Mouse (Mus musculus) fibroblast of lung, adult 2 months (primary cell): ENCODE measurements around the gene Ptprm.
A peak's percentile ranks its signal among the peaks of the same experiment; 100 is the strongest.

Experiments used
- DNase-seq: peaks from one replicate; pipeline ENCODE4 v3.0.0-alpha.2; 2011; ENCODE audit warnings: low read depth

The Ptprm gene

DNA sequence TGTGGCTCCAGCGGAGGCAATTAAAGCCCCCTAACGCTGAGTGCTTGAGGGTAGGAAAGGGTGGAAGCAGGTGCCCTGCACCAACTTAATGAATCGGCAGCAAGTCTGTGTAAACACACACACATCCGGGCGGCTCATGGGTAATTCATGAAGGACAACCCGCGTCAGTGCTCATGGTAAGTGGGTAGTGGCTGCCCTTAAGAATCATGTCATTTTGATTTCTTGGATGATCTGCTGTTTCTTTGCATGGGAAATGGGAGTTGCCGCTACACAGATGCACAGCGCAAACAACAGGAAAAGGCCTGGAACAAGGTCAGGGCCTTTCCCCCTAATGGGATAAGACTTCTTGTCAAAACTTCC, 633.3 kb downstream of the Ptprm start:
- no peak for DNase-seq

DNA sequence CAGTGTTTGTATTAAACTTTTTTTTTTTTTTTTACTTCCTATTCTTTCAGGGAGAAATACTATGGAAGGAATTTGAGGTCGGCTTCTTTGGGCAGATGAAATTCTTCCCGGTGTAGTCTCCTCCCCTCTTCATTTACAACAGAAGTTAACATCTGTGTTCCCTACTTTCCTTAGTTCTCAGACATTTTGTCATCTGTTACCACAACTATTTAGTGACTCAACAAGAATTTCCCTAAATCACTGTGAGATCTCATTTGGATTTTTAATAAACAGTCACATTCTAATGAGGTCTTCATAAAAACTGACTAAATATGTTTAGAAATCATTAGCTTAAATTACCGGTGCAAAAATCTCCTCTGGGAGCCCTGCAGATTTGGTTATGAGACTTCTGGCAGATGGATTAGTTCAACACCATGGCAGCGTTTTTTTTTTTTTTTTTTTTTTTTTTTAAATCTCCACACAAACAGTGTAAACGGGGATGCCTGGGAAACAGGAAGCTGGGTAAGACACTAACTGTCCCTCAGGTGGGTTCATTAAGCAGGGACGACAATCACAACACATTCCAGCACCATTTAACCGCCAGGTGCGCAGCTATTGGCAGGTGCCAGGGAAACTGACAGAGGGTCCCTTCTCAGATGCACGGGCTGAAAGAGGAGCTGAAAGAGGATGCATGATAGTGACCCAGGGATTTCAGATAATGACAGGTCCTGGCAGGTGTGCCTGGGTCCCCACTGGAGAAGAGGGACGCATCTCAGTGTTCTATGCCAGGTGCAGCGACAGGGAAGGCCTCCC, 633.9 kb downstream of the Ptprm start:
- peak; percentile 48 for DNase-seq

DNA sequence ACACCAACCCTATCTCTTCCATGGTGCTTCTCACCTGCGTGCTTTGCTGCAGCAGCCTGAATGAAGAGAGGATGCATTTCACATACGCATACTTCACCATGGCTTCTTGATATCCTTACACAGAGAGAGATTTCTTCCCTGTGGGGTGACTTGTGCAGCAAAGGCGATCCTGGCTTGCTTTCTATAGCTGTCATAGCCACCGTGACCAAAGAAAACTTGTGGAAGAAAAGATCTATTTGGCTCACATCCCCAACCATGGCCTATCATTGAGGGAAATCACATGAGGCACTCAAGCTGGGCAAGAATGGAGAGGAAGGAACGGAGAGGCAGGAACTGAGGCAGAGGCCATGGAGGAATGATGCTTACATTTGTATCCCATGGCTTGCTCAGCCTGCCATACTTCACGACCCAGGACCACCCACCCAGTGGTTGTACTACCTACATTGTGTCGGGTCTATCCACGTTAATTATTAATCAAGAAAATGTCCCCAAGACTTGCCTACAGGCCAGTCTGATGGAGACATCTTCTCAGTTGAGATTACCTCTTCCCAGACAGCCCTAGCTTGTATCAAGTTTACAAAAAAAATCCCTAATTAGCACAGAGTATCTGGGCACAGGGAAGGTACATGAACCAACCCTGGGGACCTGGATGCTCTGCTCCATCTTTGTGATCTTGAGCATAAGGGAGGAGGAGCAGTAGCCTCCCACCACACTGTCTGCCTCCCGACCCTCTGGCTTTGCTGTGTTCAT, 641.6 kb downstream of the Ptprm start:
- no peak for DNase-seq

- no peak for DNase-seq
These were observed 642.8 kb downstream of the Ptprm start for GRCm38 (mm10) chr17:66711221-66712016.

DNA sequence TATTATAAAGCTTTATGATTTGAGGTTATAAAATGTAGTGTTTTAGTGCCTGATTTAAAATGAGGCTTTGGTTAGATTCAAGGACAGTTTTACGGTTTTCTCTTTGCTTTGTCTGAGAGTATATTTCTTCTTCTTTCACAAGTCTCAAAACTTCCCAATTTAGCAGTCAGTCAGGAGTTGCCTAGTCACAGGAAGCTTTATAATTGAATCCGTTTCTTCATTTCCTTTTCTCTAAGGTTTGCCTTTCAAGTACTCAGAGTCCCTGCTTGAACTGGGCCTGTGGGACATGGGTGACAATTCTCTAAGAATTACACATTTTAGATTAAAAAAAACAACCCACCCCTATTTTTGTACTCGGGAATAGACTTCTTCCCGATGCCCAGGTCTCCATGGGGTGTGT, 643.7 kb downstream of the Ptprm start:
- DNase-seq = no peak

- no peak for DNase-seq
These were observed 645.5 kb downstream of the Ptprm start for GRCm38 (mm10) chr17:66708748-66709147.

GRCm38 (mm10) chr17:66707684-66708083, 646.6 kb downstream of the Ptprm start:
- DNase-seq = no peak

GRCm38 (mm10) chr17:66701358-66702184, 652.7 kb downstream of the Ptprm start:
- no peak for DNase-seq

GRCm38 (mm10) chr17:66699896-66700295, 654.4 kb downstream of the Ptprm start:
- DNase-seq = no peak

- no peak for DNase-seq
These were observed 656.6 kb downstream of the Ptprm start for GRCm38 (mm10) chr17:66697650-66698049.

- no peak for DNase-seq
These were observed 657.6 kb downstream of the Ptprm start for GRCm38 (mm10) chr17:66696531-66697172.

DNA sequence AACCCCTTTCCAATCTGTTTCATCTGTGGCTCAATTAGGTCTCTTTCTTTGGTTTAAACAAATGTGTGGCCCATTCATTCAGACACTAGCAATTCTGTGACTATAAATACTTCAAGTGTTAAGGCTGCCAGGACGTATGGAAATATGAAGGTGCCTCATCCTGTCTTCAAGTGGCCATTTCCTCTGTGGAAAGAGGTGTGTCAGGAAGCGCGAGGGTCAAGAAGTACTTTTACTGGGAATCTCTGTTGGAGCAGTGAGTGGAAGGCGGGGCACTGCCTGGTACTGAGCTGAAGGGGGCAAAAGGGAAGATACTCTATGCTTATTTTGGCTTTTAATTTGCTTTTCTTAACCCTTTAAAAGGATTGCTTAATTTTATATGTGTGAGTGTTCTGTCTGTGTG, 659.9 kb downstream of the Ptprm start:
- DNase-seq = no peak

DNA sequence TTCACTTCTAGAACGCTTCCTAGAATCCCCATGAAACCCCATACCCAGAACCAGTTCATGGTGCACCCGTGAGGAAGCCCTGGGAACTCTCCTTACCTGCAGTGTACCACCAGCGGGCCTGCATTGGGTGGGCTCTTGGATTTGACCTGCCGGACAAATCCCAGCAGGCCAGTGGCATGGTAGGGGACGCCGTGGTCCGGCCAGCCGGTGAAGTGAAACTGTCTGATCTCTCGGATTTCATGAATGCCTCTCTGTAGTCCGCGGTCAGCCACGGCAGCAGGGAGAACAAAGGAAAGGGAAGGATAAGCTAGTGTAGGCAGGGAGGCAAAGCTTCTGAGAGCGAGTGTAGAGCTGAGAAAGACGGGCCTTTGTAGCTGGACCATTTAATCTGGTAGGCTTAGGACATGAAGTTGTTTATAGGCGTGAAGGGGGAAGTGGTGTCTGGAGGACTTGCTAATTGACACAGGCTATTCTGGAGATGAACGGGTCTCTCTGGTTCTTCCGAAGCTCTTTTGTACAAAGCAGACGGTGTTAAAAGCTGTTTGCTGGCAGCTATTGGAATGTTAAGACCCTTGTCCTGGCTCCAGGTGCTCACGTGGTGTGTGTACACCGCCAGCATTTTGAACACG, 660.5 kb downstream of the Ptprm start:
- no peak for DNase-seq

DNA sequence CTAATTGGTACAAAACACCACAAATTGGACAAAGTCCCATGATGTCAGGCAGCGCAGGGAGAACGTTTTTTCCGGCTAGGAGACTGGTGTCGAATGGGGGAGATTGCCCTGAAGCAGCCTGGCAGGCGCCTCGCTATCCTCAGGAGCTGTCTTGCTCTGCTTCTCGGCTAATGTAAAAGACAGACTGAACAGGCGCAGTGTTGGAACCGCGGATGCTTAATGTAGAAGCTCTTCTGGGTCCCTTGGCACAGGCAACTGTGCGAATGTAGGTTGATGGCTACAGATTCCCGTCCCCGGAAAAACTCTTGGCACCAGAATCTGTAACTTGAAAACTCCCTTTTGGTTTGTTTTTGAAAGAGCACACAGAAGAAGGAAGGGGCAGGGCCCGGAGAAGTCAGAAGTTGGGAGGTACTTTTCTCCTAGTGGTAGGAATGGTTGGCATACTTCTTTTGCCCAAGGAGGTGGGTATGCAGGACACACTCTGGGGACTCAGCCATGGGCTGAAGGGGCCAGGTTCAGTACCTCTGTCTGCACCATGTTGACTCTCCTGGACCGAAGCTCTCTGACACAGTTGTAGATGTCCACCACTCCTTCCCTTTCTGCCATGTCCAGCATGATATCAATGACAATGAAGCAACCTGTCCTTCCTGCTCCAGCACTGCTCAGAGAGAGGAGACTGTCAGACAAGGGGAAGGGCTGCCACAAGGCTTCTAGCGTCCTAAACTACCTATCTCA, 661.1 kb downstream of the Ptprm start:
- no peak for DNase-seq

DNA sequence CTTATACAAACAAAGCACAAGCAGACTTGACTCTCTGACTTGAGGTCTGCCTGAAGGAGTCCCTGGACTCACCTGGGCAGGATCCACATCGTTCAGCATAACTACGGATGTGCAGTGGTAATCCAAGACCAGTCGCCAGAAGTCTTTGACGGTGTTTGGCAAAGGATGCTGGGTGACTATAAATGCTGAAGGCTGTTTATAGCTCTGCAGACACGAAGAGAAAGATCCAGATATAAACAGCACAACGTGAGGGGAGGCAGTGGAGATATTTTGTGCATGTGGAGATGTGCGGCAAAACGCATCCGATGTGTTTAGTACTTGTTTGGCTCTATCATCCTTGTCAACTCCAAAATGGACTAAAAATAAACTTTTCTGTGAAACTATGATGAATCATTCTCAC, 666.1 kb downstream of the Ptprm start:
- no peak for DNase-seq

DNA sequence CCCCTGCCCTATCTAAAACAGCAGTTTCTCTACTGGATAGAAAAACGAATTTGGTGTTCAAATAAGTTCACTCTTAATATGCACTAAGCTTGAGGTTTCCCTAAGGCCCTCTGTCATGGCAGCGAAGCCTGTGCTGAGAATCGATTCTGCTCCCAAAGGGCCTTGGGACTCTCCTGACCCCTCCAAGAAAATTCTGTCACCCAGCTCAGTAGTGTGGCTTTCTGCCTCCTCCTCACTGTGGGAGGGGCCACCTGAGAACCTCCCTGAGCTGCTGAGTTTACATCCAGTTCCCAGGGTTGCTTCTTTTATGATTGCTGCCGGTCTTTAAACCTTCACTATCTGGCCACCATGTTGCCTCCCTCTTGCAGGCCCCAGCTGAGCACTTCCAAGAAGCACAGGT, 666.7 kb downstream of the Ptprm start:
- DNase-seq = no peak

GRCm38 (mm10) chr17:66686701-66687489, 667.4 kb downstream of the Ptprm start:
- no peak for DNase-seq

GRCm38 (mm10) chr17:66683411-66683810, 670.8 kb downstream of the Ptprm start:
- DNase-seq = no peak

DNA sequence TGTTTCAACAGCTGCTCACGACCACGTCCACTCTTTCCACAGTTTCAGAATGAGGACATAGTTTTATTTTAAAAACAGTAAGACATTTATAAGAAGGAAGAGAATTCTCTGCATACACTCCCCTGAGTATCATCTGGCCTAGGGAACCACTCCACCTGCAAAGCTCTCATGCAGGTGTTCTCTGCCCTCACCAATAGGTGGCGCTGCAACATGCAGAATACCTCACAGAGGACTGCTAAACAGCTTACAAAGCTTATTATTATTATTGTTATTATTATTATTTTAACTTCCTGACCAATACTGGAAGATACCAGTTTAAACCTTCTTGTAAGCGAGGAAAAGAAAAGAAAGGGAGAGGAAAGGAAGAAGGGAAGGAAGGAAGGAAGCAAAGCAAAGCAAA, 673.6 kb downstream of the Ptprm start:
- peak; percentile 5 for DNase-seq
